Mouse (Mus musculus): ENCODE results near the gene Sfi1. TPM values are rescaled to one million over a fixed set of nuclear protein-coding genes. Genes with fewer than 3 reads are reported as not detected.

The Sfi1 gene
- polyA plus RNA-seq, 1 experiment from 2014 or later: 15.8 TPM

Other genes with a start within 250 kb of the Sfi1 start
- gene Eif4enif1, start 8.9 kb upstream of the Sfi1 start, polyA plus RNA-seq (2015; fragmentation: Nextera tagmentation; extraction: Ambion mirVana): 38.5 and 45.8 TPM in 2 replicates
- gene Drg1, start 73.0 kb upstream of the Sfi1 start, polyA plus RNA-seq (2015; fragmentation: Nextera tagmentation; extraction: Ambion mirVana): 191 and 199 TPM in 2 replicates
- 28.4 and 32.3 TPM in 2 replicates for gene Patz1, start 95.4 kb upstream of the Sfi1 start, polyA plus RNA-seq (2015; fragmentation: Nextera tagmentation; extraction: Ambion mirVana)
- 15.6 and 17.9 TPM in 2 replicates for gene Pik3ip1, start 136.9 kb upstream of the Sfi1 start, polyA plus RNA-seq (2015; fragmentation: Nextera tagmentation; extraction: Ambion mirVana)
- gene Limk2, start 215.7 kb upstream of the Sfi1 start, polyA plus RNA-seq (2015; fragmentation: Nextera tagmentation; extraction: Ambion mirVana): 102 and 108 TPM in 2 replicates